Mouse (Mus musculus): Measurements from ENCODE around the gene Rap2a. TPM values are rescaled to one million over a fixed set of nuclear protein-coding genes. Genes with fewer than 3 reads are reported as not detected.

Rap2a gene
- polyA plus RNA-seq, 1 experiment from 2014 or later = 16.5 TPM

- Histone ChIP-seq H3K36me3 (ENCODE audit: insufficient read depth, low read length) (no peaks in the 10 kb centered on the region), H3K4me3 (replicated peaks; ENCODE audit: low read depth, low read length) (no peak overlapping the region), H3K9me3 (replicated peaks; ENCODE audit: low read length) (no peaks in the 10 kb centered on the region), H3K4me2 (ENCODE audit: low read length) (no peak overlapping the region), H3K4me1 (replicated peaks; ENCODE audit: insufficient read depth, low read length) (peaks cover 9% of the 10 kb centered on the region; the same call in 1 of the 2 replicates), H3K27me3 (ENCODE audit: insufficient read depth, low read length) (no peaks in the 10 kb centered on the region), H3K27ac (no peak overlapping the region), H3K9ac (ENCODE audit: low read depth, low read length) (no peak overlapping the region)
- WGBS = 48% methylated on average over 5 of the region's 5 CpGs
- no peak for TF ChIP-seq CTCF (IDR thresholded peaks at IDR 0.05; ENCODE audit: low read depth)
- no peak for DNase-seq (ENCODE audit: low spot score)
- no peak for ATAC-seq (replicated peaks; ENCODE audit: low FRiP score, low read depth)
These were observed 18.6 kb downstream of the Rap2a start for GRCm38 (mm10) chr14:120496827-120497226.

GRCm38 (mm10) chr14:120499096-120499495 lies 20.9 kb downstream of the Rap2a start:
- 91% methylated on average over 10 of the region's 10 CpGs for WGBS
- H3K4me2 ChIP-seq (ENCODE audit: low read length) = no peak overlapping the region
- H3K27me3 ChIP-seq (ENCODE audit: insufficient read depth, low read length) = no peaks in the 10 kb centered on the region
- no peak overlapping the region for H3K9ac ChIP-seq (ENCODE audit: low read depth, low read length)
- H3K36me3 ChIP-seq (ENCODE audit: insufficient read depth, low read length) = peaks cover 7% of the 10 kb centered on the region; the same call in 1 of the 2 replicates
- DNase-seq (ENCODE audit: low spot score) (no peak), ATAC-seq (replicated peaks; ENCODE audit: low FRiP score, low read depth) (no peak)
- peaks cover 9% of the 10 kb centered on the region; the same call in 1 of the 2 replicates for H3K4me1 ChIP-seq (replicated peaks; ENCODE audit: insufficient read depth, low read length)
- TF ChIP-seq CTCF (IDR thresholded peaks at IDR 0.05; ENCODE audit: low read depth) = no peak
- H3K27ac ChIP-seq = no peak overlapping the region
- H3K9me3 ChIP-seq (replicated peaks; ENCODE audit: low read length) = no peaks in the 10 kb centered on the region
- no peak overlapping the region for H3K4me3 ChIP-seq (replicated peaks; ENCODE audit: low read depth, low read length)

DNA sequence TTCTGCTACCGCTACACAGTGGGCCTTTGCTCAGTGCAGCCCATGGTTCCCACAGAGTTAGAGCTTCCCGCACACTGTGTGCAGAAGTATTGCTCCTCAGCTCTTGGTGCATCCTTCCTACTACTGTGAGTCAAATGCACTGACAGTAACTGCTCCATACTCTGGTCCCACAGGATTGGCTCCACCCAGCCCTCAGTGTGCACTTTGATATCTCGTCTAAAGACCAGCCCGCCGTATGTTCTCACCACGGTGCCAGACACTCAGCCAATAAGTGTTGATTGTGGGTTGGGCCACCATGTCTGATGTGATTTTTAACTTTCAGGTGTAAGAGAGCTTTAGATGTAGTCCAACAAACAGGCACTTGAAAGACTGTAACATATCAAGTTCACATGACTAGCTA lies 21.4 kb downstream of the Rap2a start:
- ATAC-seq (replicated peaks; ENCODE audit: low FRiP score, low read depth) = no peak
- WGBS = 86% methylated on average over 6 of the region's 6 CpGs

DNA sequence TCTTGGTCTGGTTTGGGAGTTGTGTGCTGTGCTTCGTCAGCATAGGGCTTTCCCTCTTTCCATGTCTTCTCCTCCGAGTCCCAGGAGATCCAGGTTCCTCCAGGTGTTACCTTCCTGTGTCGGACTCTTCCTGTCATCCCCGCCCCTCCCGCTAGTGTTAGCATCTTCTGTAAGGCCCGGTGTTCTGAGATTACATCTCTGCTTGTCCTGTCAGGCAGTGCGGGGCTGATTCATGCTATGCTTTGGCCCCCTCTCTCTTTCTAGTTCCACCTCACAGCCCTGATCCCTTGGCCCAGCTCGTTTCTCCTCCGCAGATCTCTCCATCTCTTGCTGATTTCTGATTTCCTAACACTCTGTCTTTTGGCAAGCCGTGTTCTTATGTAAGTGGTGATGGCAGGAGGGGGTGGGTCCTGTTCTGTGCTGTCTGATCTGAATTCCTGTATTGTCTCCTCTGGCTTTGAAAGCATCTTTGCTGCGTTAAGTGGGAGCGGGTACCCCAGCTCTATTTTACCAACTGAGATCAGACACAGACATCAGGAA lies 21.8 kb downstream of the Rap2a start:
- no peak overlapping the region for H3K4me2 ChIP-seq (ENCODE audit: low read length)
- no peak overlapping the region for H3K9ac ChIP-seq (ENCODE audit: low read depth, low read length)
- 78% methylated on average over 12 of the region's 12 CpGs for WGBS
- H3K36me3 ChIP-seq (ENCODE audit: insufficient read depth, low read length) = peaks cover 7% of the 10 kb centered on the region; the same call in 1 of the 2 replicates
- no peak for TF ChIP-seq CTCF (IDR thresholded peaks at IDR 0.05; ENCODE audit: low read depth)
- ATAC-seq (replicated peaks; ENCODE audit: low FRiP score, low read depth) (no peak), DNase-seq (ENCODE audit: low spot score) (no peak)
- H3K4me3 ChIP-seq (replicated peaks; ENCODE audit: low read depth, low read length) = no peak overlapping the region
- H3K27ac ChIP-seq = no peak overlapping the region
- H3K27me3 ChIP-seq (ENCODE audit: insufficient read depth, low read length) = no peaks in the 10 kb centered on the region
- peaks cover 9% of the 10 kb centered on the region; the same call in 1 of the 2 replicates for H3K4me1 ChIP-seq (replicated peaks; ENCODE audit: insufficient read depth, low read length)
- no peaks in the 10 kb centered on the region for H3K9me3 ChIP-seq (replicated peaks; ENCODE audit: low read length)

More for the DNA sequence above, 21.4 kb downstream of the Rap2a start:
- Histone ChIP-seq H3K36me3 (ENCODE audit: insufficient read depth, low read length) (peaks cover 7% of the 10 kb centered on the region; the same call in 1 of the 2 replicates), H3K9ac (ENCODE audit: low read depth, low read length) (no peak overlapping the region), H3K27me3 (ENCODE audit: insufficient read depth, low read length) (no peaks in the 10 kb centered on the region), H3K4me3 (replicated peaks; ENCODE audit: low read depth, low read length) (no peak overlapping the region), H3K9me3 (replicated peaks; ENCODE audit: low read length) (no peaks in the 10 kb centered on the region), H3K27ac (no peak overlapping the region), H3K4me1 (replicated peaks; ENCODE audit: insufficient read depth, low read length) (peaks cover 9% of the 10 kb centered on the region; the same call in 1 of the 2 replicates), H3K4me2 (ENCODE audit: low read length) (no peak overlapping the region)
- TF ChIP-seq CTCF (IDR thresholded peaks at IDR 0.05; ENCODE audit: low read depth) = no peak
- no peak for DNase-seq (ENCODE audit: low spot score)

DNA sequence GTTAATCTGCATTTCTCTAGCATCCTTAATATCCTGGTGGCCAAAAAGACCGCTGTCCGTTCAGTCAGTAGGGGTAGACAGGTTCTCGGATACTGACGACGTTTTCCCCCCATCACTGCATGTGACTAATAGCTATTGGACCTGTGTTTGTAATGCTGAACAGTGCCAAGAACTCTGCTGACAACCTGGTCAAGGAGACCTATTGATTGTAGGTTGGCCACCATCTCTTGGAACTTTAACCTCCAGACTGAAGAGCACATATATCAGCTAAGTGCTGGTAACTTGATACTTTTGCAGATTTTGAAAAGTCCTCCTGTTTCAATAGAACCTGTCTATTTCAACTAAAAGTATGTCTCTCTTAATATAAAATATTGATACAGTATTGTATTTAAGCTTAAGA lies 22.5 kb downstream of the Rap2a start:
- Histone ChIP-seq H3K9me3 (replicated peaks; ENCODE audit: low read length) (no peaks in the 10 kb centered on the region), H3K36me3 (ENCODE audit: insufficient read depth, low read length) (peaks cover 7% of the 10 kb centered on the region; the same call in 1 of the 2 replicates), H3K4me3 (replicated peaks; ENCODE audit: low read depth, low read length) (no peak overlapping the region), H3K4me2 (ENCODE audit: low read length) (no peak overlapping the region), H3K27ac (no peak overlapping the region), H3K27me3 (ENCODE audit: insufficient read depth, low read length) (no peaks in the 10 kb centered on the region), H3K9ac (ENCODE audit: low read depth, low read length) (no peak overlapping the region), H3K4me1 (replicated peaks; ENCODE audit: insufficient read depth, low read length) (peaks cover 9% of the 10 kb centered on the region; the same call in 1 of the 2 replicates)
- DNase-seq (ENCODE audit: low spot score) = no peak
- ATAC-seq (replicated peaks; ENCODE audit: low FRiP score, low read depth) = no peak
- TF ChIP-seq CTCF (IDR thresholded peaks at IDR 0.05; ENCODE audit: low read depth) = no peak
- 90% methylated on average over 5 of the region's 5 CpGs for WGBS

- TF ChIP-seq CTCF (IDR thresholded peaks at IDR 0.05; ENCODE audit: low read depth) = no peak
- WGBS = 97% methylated on average over 12 of the region's 12 CpGs
- Histone ChIP-seq H3K4me3 (replicated peaks; ENCODE audit: low read depth, low read length) (no peak overlapping the region), H3K27me3 (ENCODE audit: insufficient read depth, low read length) (no peaks in the 10 kb centered on the region), H3K4me1 (replicated peaks; ENCODE audit: insufficient read depth, low read length) (no peaks in the 10 kb centered on the region), H3K27ac (no peak overlapping the region), H3K36me3 (ENCODE audit: insufficient read depth, low read length) (peaks cover 7% of the 10 kb centered on the region; the same call in 1 of the 2 replicates), H3K9me3 (replicated peaks; ENCODE audit: low read length) (no peaks in the 10 kb centered on the region), H3K9ac (ENCODE audit: low read depth, low read length) (no peak overlapping the region), H3K4me2 (ENCODE audit: low read length) (no peak overlapping the region)
- ATAC-seq (replicated peaks; ENCODE audit: low FRiP score, low read depth) (no peak), DNase-seq (ENCODE audit: low spot score) (no peak)
These were observed 25.4 kb downstream of the Rap2a start for GRCm38 (mm10) chr14:120503641-120504040.
